Mouse (Mus musculus) intestine, embryonic 14.5 days (tissue): Measurements from ENCODE around the gene Wdfy4. TPM values are rescaled to one million over a fixed set of nuclear protein-coding genes. Genes with fewer than 3 reads are reported as not detected.

Experiments used
- ATAC-seq: fragments of 200-750 bp; cut with Nextera tagmentation; replicated peaks from 2 replicates; pipeline ENCODE4 v1.8.0; 2017; ENCODE audit warnings: low read depth, moderate number of reproducible peaks, moderate TSS enrichment, moderate library complexity; ENCODE audit not compliant: low FRiP score, low TSS enrichment
- DNase-seq: peaks from one replicate; pipeline ENCODE4 v3.0.0-alpha.2; 2018; ENCODE audit warnings: low spot score
- H3K27ac ChIP-seq: fragments of 300-500 bp; sonication (generic); 2 replicates; pipeline ENCODE4 v1.5.1; 2014; ENCODE audit warnings: low read depth, mild to moderate bottlenecking, control low read depth
- H3K27me3 ChIP-seq: fragments of 300-500 bp; sonication (generic); replicated peaks from 2 replicates; pipeline ENCODE4 v1.6.1; 2014; ENCODE audit warnings: low read length, control low read depth; ENCODE audit not compliant: control insufficient read depth, insufficient read depth
- H3K36me3 ChIP-seq: fragments of 300-500 bp; sonication (generic); 2 replicates; pipeline ENCODE4 v1.6.1; 2014; ENCODE audit warnings: low read length, control low read depth; ENCODE audit not compliant: control insufficient read depth, insufficient read depth
- H3K4me1 ChIP-seq: fragments of 300-500 bp; sonication (generic); replicated peaks from 2 replicates; pipeline ENCODE4 v1.6.1; 2014; ENCODE audit warnings: low read length, control low read depth, mixed read lengths; ENCODE audit not compliant: control insufficient read depth, insufficient read depth
- H3K4me2 ChIP-seq: fragments of 300-500 bp; sonication (generic); 2 replicates; pipeline ENCODE4 v1.6.1; 2014; ENCODE audit warnings: low read length
- H3K4me3 ChIP-seq: fragments of 300-500 bp; sonication (generic); 2 replicates; pipeline ENCODE4 v1.5.1; 2014; ENCODE audit warnings: low read depth, low read length, control low read depth, mixed read lengths
- H3K9ac ChIP-seq: fragments of 300-500 bp; sonication (generic); 2 replicates; pipeline ENCODE4 v1.6.1; 2014; ENCODE audit warnings: mild to moderate bottlenecking, low read length
- H3K9me3 ChIP-seq: fragments of 300-500 bp; sonication (generic); 2 replicates; pipeline ENCODE4 v1.6.1; 2016; ENCODE audit warnings: low read length, control low read depth; ENCODE audit not compliant: control insufficient read depth
- WGBS: fragments of 180-500 bp; shearing (Covaris S2); extraction: QIAGEN DNeasy Blood & Tissue Kit; methylation state at CpG from one replicate; pipeline ENCODE4 v1.1.7; 2014; 5-methylcytosine and 5-hydroxymethylcytosine counted together
- polyA plus RNA-seq: library from polyadenylated mRNA; unstranded; fragments of >200 nt; fragmentation: Nextera tagmentation; extraction: Ambion mirVana; gene quantifications from 2 replicates; pipeline ENCODE4 v1.2.1, GENCODE M21; 2014

Gene Wdfy4
- polyA plus RNA-seq, 1 experiment from 2014 or later, result 0.81 TPM

DNA sequence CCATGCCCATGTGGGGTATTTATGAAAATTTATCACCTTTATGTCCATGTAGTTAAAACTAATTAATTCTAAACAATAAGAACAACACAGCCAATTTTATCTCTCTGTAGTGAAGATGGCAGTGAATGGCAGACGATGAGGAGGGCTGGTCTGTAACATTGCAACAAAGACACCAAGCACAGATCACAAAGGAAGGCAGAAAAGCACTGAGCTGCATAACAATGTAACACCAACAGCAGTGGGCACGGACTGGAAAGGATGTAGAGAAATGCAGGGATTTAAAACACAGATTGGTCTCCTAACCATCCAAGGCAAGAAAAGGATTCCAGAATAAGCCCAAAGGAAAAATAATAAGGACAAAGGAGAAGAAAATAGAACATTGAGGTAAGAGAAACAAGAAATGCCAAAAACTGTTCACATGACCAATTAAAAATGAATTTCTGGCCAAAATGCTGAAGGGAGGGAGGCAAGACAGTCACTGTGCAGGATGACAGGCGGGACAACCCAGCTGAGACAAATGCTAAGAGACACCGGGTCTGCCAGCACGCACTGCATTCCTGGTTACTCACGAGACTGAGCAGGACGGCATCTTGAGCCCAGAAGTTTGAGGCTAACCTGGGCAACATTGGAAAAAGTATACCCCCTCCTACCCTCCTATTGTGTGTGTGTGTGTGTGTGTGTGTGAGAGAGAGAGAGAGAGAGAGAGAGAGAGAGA, 54.1 kb downstream of the Wdfy4 start:
- no peak overlapping the region for H3K9ac ChIP-seq

DNA sequence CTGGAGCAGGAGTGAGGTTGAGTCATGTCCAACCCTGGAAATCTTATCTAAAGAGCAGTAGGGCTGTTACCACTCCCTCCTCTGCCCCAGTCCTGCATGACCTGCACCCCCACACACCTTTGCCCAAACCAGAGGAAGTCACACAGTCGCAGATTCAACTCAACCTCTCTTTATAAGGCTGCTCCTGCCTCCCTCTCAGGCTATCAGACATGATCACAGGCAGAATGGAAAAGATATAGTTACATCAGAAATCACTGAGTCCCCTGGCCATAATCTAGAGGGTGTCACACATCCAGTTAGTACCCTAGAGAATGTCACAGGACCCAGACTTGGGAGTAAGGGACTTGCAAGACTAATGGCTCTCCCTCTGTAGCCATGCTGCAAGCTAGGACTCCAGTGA, 68.7 kb downstream of the Wdfy4 start:
- WGBS, result 67% methylated on average over 1 of the region's 1 CpGs
- DNase-seq, result no peak
- Histone ChIP-seq H3K9me3 (no peaks in the 10 kb centered on the region), H3K9ac (no peak overlapping the region), H3K4me1 (no peaks in the 10 kb centered on the region), H3K4me3 (no peak overlapping the region), H3K27ac (no peak overlapping the region), H3K36me3 (no peaks in the 10 kb centered on the region), H3K27me3 (no peaks in the 10 kb centered on the region), H3K4me2 (no peak overlapping the region)
- ATAC-seq, result no peak

More for the DNA sequence above, 54.1 kb downstream of the Wdfy4 start:
- Histone ChIP-seq H3K36me3 (no peaks in the 10 kb centered on the region), H3K4me1 (no peaks in the 10 kb centered on the region), H3K27me3 (no peaks in the 10 kb centered on the region), H3K4me3 (no peak overlapping the region), H3K27ac (no peak overlapping the region), H3K4me2 (no peak overlapping the region), H3K9me3 (no peaks in the 10 kb centered on the region)
- ATAC-seq (no peak), DNase-seq (no peak)
- 82% methylated on average over 7 of the region's 7 CpGs for WGBS

DNA sequence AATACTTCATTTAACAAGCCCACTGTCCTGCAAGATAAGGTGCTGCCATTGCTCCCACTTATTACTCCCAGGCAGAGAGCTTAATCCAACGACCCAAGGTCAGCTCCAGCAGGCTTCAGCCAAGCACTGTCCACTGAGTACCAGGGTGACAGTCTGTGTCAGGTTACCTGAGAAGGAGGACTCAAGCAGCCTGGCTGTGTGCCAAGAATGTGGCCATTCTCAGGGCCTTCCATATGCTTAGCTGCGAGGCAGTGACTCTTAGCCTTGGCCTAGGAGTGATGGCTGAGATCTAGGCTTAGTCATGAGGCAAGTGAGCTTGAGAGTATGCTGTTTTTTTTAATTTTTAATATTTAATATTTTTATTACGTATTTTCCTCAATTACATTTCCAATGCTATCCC, 80.5 kb downstream of the Wdfy4 start:
- H3K36me3 ChIP-seq, result no peaks in the 10 kb centered on the region
- H3K27ac ChIP-seq, result no peak overlapping the region
- no peaks in the 10 kb centered on the region for H3K4me1 ChIP-seq
- 66% methylated on average over 3 of the region's 3 CpGs for WGBS
- H3K9ac ChIP-seq, result no peak overlapping the region
- ATAC-seq (no peak), DNase-seq (no peak)
- H3K4me3 ChIP-seq, result no peak overlapping the region
- H3K9me3 ChIP-seq, result no peaks in the 10 kb centered on the region
- no peaks in the 10 kb centered on the region for H3K27me3 ChIP-seq
- no peak overlapping the region for H3K4me2 ChIP-seq

DNA sequence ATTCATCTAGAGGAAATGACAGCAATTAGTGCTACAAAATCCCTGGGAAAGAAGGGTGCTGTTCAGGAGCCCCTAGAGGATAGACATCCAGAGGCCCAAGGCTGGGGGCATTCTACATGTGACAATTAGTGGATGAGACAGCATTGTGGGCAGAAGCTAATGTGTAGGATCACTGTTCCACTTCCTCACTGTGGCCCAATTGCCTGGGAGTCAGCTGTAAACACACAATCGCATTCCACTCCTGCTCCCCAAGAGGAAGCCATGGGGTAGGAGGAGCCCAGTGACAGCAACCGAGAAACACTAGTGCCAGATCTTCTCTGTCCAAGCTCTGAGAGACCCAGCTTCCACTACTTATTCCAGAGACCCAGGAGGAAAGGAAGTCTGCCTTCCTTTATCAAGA, 83.7 kb downstream of the Wdfy4 start:
- no peak for DNase-seq
- Histone ChIP-seq H3K4me2 (no peak overlapping the region), H3K4me3 (no peak overlapping the region), H3K9ac (no peak overlapping the region), H3K27ac (no peak overlapping the region), H3K36me3 (no peaks in the 10 kb centered on the region), H3K9me3 (no peaks in the 10 kb centered on the region), H3K4me1 (no peaks in the 10 kb centered on the region), H3K27me3 (no peaks in the 10 kb centered on the region)
- no peak for ATAC-seq
- 22% methylated on average over 2 of the region's 2 CpGs for WGBS

DNA sequence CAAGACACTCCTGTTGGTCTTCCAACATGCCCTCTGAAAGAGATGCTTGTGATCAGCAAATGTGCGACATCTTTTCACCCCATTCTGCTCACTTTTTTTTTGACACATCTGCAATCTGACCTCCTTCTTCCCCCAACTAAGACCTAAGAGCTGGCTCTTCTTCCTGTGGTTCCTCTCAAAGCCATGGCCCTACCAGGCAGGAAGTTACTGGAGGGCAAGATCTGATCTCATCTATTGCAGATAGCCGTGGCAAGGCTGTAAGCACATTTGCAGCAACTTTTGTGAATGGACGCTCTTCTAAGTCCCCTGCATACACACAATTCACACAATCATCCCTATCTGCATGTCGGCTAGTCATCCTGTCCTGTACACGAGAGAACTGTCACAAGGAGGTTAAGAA, 85.4 kb downstream of the Wdfy4 start:
- no peak for ATAC-seq
- no peak overlapping the region for H3K4me2 ChIP-seq
- no peaks in the 10 kb centered on the region for H3K27me3 ChIP-seq
- 81% methylated on average over 5 of the region's 5 CpGs for WGBS
- no peak for DNase-seq
- no peaks in the 10 kb centered on the region for H3K36me3 ChIP-seq
- H3K27ac ChIP-seq, result no peak overlapping the region
- H3K9me3 ChIP-seq, result no peaks in the 10 kb centered on the region
- H3K4me3 ChIP-seq, result no peak overlapping the region
- H3K9ac ChIP-seq, result no peak overlapping the region
- H3K4me1 ChIP-seq, result no peaks in the 10 kb centered on the region

DNA sequence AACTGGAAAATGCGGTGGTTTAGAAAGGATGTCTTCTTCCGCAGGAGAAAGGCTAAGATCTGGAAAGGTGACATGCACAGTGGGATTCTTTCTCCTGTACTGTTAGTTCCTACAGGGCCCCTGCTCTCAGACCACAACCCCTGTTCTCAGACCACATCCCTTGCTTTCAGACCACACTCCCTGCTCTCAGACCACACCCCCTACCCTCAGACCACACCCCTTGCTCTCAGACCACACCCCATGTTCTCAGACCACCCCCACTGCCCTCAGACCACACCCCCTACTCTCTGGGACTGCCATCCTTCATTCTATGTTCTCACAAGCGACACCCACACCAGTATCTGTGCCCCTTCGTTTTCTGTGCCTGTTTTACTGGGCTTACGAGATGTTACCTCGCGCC, 86.2 kb downstream of the Wdfy4 start:
- no peak for ATAC-seq
- WGBS, result 54% methylated on average over 7 of the region's 7 CpGs

DNA sequence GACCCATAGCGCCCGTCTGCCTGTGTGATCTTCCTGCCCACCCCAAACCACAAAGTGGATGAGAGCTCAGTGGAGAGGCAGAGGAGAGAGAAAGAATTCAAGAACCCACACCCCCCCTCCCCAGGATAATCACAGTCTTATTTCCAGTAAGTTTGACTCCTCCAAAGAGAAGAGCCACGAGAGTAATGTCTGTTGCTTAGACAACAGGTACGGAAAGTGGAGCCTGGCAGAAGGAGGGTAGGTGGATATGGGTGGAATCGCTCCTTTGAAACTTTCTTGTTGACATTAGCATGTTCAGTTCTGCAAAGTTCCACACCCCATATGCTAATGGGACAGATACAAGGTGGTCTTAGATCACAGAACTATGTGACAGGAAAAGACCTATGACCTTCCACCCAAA, 88.8 kb downstream of the Wdfy4 start:
- no peak for ATAC-seq
- Histone ChIP-seq H3K4me2 (no peak overlapping the region), H3K4me3 (no peak overlapping the region), H3K9ac (no peak overlapping the region), H3K4me1 (no peaks in the 10 kb centered on the region), H3K27me3 (no peaks in the 10 kb centered on the region), H3K27ac (no peak overlapping the region), H3K9me3 (no peaks in the 10 kb centered on the region), H3K36me3 (no peaks in the 10 kb centered on the region)
- 79% methylated on average over 5 of the region's 5 CpGs for WGBS
- DNase-seq, result no peak

More for the DNA sequence above, 86.2 kb downstream of the Wdfy4 start:
- H3K4me1 ChIP-seq, result no peaks in the 10 kb centered on the region
- no peak overlapping the region for H3K9ac ChIP-seq
- DNase-seq, result no peak
- H3K4me3 ChIP-seq, result no peak overlapping the region
- no peaks in the 10 kb centered on the region for H3K9me3 ChIP-seq
- no peak overlapping the region for H3K4me2 ChIP-seq
- H3K36me3 ChIP-seq, result no peaks in the 10 kb centered on the region
- no peak overlapping the region for H3K27ac ChIP-seq
- H3K27me3 ChIP-seq, result no peaks in the 10 kb centered on the region

DNA sequence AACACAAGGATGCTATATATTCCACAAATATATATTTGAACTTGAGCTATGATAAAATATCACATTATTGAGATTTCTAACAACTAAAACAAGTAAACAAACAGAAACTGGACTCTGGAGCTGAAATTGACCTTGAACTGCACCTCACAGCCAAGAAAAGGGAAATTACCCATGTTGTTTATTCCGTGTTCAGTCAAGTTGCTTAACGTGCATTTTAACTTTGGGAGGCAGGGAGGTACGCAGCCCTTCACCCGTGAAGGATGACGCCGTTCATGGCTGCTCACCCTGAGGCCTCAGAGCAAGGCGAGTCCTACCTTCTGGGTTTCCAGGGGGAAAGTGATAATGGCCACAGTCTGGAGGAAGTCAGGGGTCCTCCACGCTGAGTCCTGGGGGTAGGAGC, 102.0 kb downstream of the Wdfy4 start:
- H3K4me2 ChIP-seq, result no peak overlapping the region
- H3K9me3 ChIP-seq, result no peaks in the 10 kb centered on the region
- 75% methylated on average over 8 of the region's 8 CpGs for WGBS
- H3K36me3 ChIP-seq, result no peaks in the 10 kb centered on the region
- no peak for DNase-seq
- no peak for ATAC-seq
- H3K27ac ChIP-seq, result no peak overlapping the region
- H3K27me3 ChIP-seq, result no peaks in the 10 kb centered on the region
- no peak overlapping the region for H3K4me3 ChIP-seq
- no peak overlapping the region for H3K9ac ChIP-seq
- H3K4me1 ChIP-seq, result no peaks in the 10 kb centered on the region; the same call in 1 of the 2 replicates

DNA sequence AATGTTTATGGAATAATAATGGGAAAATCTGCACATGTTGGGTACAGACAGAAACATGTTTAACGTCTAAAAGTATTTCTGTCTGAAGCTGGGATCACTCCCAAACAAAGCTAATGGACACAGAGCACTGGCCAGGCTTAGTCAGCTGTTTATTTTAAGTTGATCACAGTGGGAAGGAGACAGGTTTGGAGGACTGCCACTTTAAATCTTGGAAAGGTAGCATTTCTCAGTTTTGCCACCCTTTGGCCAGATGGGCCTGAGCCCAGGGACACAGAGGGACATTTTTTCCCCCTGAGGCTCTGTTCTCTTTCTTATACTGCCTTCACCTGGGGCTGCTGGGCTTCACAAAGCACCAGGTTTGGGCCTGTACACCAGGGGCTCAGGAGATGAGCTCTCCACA, 103.0 kb downstream of the Wdfy4 start:
- DNase-seq (no peak), ATAC-seq (no peak)
- Histone ChIP-seq H3K4me1 (no peaks in the 10 kb centered on the region; the same call in 1 of the 2 replicates), H3K9me3 (no peaks in the 10 kb centered on the region), H3K27ac (no peak overlapping the region), H3K9ac (no peak overlapping the region), H3K4me3 (no peak overlapping the region), H3K4me2 (no peak overlapping the region), H3K36me3 (no peaks in the 10 kb centered on the region), H3K27me3 (no peaks in the 10 kb centered on the region)
- 29% methylated on average over 1 of the region's 1 CpGs for WGBS
